Mouse (Mus musculus) cerebellum, postnatal 14 days (tissue): ENCODE data around the gene Zfp740.

Experiments
- DNase-seq, 2 experiments: peaks; one replicate each; pipeline ENCODE4 v3.0.0; 2021; ENCODE audit warnings: mixed read lengths in 2 of 2

Gene Zfp740

GRCm38 (mm10) chr15:102249251-102249691 is 46.2 kb downstream of the Zfp740 start:
- no peak for DNase-seq

- DNase-seq: no peak
Observed at GRCm38 (mm10) chr15:102249967-102250366, 46.9 kb downstream of the Zfp740 start.

DNA sequence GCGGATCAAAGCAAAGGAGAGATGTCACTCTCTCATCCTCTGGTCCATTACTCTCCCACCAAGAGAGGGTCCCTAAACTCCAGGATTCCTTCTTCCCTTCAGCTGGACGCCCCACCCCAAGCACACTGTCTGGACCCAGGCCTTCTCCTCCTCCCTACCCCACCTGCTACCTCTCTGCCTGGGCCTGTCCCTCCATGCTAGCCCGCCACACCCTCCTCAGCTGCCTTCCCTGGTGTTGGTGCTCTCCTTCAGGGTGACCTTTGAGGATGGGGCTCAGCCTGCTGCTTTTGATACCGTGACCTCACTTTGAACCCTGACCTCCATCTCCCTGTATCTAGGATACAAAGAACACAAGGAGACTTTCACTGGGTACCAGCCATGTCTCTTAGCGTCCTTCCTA is 47.5 kb downstream of the Zfp740 start:
- DNase-seq: no peak

DNA sequence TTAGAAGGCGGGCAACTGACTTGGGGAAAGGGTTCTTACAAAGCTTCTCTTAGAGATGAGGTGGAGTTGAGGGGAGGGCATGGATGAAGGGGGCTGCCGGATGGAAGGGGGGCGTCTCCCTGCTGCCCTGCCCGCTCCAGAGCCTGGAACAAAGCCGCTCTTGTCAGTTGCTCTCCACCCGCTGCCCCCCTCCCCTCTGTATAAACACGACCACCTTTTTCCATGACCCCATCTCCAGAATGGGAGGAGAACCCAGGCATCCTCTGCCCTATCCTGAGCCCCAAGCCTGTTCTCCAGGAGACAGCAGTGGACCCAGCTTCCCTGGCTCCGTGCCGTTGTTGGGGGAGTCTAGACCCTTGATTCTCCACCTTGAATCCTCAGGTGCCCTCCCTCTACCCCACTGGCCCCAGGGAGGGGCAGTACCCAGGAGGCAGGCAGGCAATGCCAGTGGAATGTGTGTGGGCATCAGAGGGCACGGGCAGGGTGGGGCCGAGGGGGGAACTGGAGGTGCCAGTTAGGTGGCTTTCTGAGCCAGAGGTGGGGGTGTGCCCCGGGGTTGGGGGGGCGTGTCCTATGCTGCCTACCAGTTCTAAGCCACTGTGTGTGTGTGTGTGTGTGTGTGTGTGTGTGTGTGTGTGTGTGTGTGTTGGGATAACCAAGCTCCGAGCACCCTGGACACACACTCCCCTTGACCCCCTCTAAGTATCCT is 52.7 kb downstream of the Zfp740 start:
- DNase-seq: no peak

DNA sequence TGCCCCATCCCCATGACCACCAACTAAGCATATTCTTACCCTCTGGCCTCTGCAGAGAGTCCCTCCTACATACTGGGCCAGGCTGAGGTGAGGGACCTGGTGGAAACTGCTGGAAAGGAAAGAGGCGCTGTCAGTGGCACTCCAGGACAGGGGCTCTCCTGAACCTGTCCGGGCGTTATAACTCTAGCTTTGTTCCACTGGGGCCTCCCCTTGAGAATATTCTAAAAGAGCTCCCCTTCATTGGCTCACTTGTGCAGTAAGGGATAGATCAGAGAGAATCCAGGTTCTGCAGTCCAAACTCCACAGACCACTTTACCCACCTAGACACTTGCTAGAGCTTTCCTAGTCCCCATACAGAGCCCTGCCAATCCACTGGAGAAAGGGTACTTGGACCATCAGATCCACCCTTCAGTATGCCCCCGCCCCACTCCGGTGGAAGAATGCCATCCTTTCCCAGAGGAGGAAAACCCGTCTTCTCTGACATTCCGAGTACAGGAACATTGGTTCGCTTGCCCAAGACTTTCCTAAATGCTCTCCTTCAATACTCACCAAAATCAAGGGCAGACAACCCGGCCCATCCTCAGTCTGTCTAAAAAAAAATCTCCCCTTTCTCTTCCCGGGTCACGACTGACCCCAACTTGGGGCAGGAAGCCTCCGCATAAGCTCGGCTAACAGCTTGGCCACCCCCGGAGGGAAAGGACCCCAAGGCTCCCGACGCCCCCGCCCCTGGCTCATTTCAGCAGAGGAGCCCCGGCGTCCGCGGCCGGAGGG is 53.6 kb downstream of the Zfp740 start:
- DNase-seq: no peak

GRCm38 (mm10) chr15:102257202-102258075 is 54.4 kb downstream of the Zfp740 start, which contains the start of gene Rarg:
Gene Rarg (minus strand): TSS chr15:102257517.
- peak; percentile 53 to 57 for DNase-seq

DNA sequence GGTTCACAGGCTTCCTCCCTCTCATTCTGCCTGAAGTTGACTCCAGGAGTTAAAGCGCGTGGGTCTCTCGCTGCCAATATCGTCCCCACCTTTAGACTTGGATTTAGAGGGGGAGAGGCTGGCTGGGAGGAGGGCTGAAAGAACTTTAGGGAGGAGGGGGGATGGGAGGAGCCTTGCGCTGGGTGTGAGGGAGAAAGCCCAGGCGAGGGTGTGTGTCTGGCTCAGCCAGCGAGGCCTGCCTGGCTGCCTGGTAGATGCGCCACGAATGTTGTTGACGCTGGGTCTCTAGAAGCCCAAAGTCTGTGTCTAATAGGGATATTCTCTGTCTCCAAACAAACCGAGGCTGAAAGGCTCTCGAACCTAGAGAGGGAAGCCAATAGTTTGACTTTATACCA is 55.0 kb downstream of the Zfp740 start:
- no peak for DNase-seq

- DNase-seq: no peak
Observed at GRCm38 (mm10) chr15:102258581-102259253, 55.7 kb downstream of the Zfp740 start.

DNA sequence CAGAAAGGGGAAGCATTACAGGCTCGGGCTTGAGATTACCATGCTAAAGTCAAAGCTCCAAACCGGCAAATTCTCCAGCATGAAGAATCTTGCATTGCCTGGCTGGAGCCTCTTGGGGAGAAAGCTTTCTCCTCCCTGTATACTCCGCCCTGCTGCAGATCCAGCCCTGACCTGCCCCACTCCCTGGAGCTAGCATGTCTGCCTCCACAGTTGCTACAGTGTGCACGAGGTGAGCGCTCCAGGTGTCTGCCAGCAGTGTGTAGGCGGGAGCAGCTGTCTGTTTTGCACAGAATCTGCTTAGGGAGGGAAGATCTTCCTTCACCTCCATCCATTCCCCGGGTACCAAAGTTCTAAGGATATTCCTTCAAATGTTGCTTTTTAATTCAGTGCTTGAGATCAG is 59.5 kb downstream of the Zfp740 start:
- no peak for DNase-seq

DNA sequence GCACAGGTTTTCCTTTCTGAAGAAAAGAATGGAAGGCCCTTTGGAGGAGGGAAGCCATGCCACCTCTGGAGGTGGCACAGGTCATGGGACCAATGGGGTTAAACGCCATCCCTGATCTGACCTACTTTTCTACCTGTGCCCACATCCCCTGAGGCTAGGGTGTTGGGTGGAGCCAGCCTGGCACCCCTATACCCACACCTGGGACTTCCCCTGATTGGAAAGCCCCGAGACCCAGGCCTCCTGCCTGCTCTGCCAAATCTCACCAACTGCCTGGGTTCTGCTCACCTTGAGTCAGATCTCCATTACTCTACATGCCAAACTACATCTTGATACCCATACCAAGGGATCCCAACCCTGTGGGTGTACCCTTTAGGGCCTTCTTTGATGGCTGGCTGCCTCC is 60.0 kb downstream of the Zfp740 start:
- DNase-seq: no peak
